22 mouse cellular contexts compared by ENCODE assay signal in the genomic region with DNA sequence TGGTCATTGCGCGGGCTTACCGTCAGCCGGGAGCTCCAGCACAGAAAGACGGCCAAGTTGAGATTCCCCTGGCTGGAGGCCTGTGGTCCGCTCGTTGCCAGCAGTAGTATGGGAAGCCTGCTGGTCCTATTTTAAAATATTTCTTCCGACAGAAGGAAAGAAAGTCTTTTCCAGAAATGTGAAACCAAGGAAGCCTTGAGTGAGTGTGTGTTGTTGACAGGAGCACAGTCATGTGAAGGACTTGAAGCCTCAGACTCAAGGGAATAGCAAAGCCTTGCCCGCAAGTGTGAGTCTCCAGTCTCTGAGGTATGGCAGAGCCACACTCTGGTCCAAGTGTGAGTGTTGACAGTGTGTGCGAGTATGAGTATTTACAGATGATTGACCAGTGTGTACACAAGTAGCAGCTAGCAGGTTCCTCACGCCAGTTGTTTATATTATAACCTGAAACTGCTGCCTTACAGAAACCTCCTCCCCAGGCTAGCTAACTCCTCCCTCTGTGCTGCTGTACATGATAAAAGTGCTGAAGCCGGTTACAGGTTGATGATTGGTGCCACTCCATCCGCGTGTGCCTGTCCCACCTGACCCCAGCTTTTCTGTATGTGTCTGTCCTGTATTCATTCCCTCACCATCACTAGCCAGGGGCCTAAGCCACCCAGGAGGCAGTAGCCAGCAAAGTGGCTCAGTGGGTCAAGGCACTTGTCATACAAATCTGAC. TPM values are rescaled to one million over a fixed set of nuclear protein-coding genes. Genes with fewer than 3 reads are reported as not detected.
"Had no signal": no experiment of that assay in that cellular context is flagged by ENCODE, and none has a peak within 500 bp of the region (broad histone marks: within the 10 kb centered on the region; RNA-seq: fewer than 3 reads in every experiment).

No protein-coding gene starts in this region.

- ATAC-seq: intestine, postnatal 0 days; liver, postnatal 0 days; midbrain, embryonic 15.5 days had no signal

- H3K4me2 ChIP-seq: limb, embryonic 12.5 days; limb, embryonic 15.5 days; liver, embryonic 11.5 days; lung, embryonic 14.5 days; midbrain, embryonic 12.5 days; midbrain, embryonic 15.5 days; neural tube, embryonic 13.5 days had no signal

- H3K4me1 ChIP-seq: limb, embryonic 12.5 days; limb, embryonic 15.5 days; neural tube, embryonic 13.5 days had no signal

- H3K27ac ChIP-seq: limb, embryonic 12.5 days; limb, embryonic 15.5 days; liver, embryonic 14.5 days; midbrain, embryonic 12.5 days; midbrain, embryonic 15.5 days; neural tube, embryonic 13.5 days had no signal

- H3K9ac ChIP-seq: limb, embryonic 12.5 days; limb, embryonic 15.5 days; liver, embryonic 14.5 days; liver, postnatal 0 days; lung, embryonic 14.5 days; midbrain, embryonic 12.5 days; midbrain, embryonic 15.5 days; neural tube, embryonic 13.5 days had no signal

- H3K9me3 ChIP-seq: limb, embryonic 12.5 days; limb, embryonic 15.5 days; midbrain, embryonic 12.5 days; midbrain, embryonic 15.5 days; neural tube, embryonic 13.5 days had no signal

- DNase-seq: kidney, adult 9 months; kidney, postnatal 25 days; left cerebral cortex, postnatal 4 days; liver, postnatal 0 days; lung, embryonic 14.5 days; lung, postnatal 14 days; lung, postnatal 4 days; retina, postnatal 1 day; right cerebral cortex, postnatal 25 days; thymus, adult 2 months; thymus, postnatal 14 days; thymus, postnatal 4 days had no signal

- H3K4me3 ChIP-seq: limb, embryonic 12.5 days; limb, embryonic 15.5 days; midbrain, embryonic 12.5 days; midbrain, embryonic 15.5 days; myocyte; neural tube, embryonic 13.5 days had no signal

- H3K36me3 ChIP-seq: limb, embryonic 12.5 days; limb, embryonic 15.5 days; midbrain, embryonic 12.5 days; midbrain, embryonic 15.5 days; neural tube, embryonic 13.5 days had no signal

- H3K27me3 ChIP-seq: limb, embryonic 12.5 days; limb, embryonic 15.5 days; midbrain, embryonic 12.5 days; midbrain, embryonic 15.5 days; neural tube, embryonic 13.5 days had no signal

RNA-seq across cellular contexts. Expression of a gene that starts 59.7 kb away (rescaled TPM):
- total RNA-seq: layer of hippocampus, postnatal 14 days; left cerebral cortex, postnatal 4 days had no signal
- polyA plus RNA-seq: limb, embryonic 12.5 days; limb, embryonic 15.5 days; liver, embryonic 11.5 days; midbrain, embryonic 12.5 days; midbrain, embryonic 15.5 days; myocyte had no signal
